Mouse (Mus musculus) embryonic fibroblast, embryonic 13.5 days (primary cell): ENCODE measurements around the gene Abca17.

ENCODE experiments used
- CTCF ChIP-seq: IDR thresholded peaks from 2 replicates; pipeline ENCODE4 v1.5.1; 2011; ENCODE audit warnings: mild to moderate bottlenecking, control low read depth, low read length, moderate library complexity, borderline replicate concordance; ENCODE audit not compliant: insufficient read depth
- POLR2A ChIP-seq: IDR thresholded peaks from 2 replicates; pipeline ENCODE4 v1.6.1; 2011; ENCODE audit warnings: low read depth, mild to moderate bottlenecking, control low read depth, low read length, moderate library complexity

DNA sequence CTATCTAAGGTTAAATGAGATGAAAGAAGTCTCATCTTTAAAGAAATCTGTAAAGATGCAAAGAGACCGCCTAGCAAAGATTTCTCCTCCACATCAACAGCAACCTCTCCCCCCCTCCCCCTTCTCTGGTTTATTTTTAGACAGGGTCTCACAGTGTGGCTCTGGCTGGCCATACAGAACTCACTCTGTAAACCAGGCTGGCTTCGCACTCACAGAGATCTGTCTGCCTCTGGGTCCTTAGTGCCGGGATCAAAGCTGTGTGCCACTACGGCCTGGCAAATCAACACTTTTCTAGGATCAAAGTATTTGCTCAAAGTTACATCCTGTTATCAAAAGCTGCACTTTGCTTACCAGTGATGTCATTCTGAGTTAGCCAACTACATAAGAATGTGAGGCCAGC, 50.2 kb downstream of the Abca17 start:
- TF ChIP-seq POLR2A (no peak), CTCF (no peak)
